16 mouse cellular contexts compared by ENCODE assay signal in the genomic region with DNA sequence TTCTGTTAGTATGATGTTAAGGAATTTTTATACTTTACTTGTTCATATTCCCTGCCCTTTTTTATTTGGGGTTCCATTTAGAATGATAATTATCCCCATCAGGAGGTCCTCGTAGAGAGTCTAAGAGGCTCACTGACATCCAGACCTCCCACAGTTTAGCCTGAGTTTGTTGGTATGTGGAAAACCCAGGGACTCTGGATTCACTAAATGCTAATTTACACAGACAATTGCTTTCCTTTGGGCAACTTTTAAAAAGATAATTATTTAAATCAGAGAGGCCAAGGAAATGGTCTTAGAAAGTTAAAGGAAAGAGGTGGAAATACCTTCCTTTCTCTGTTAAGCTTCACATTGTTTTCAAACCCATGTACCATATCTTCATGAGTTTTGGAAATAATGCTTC.
"Had no signal": no experiment of that assay in that cellular context is flagged by ENCODE, and none has a peak within 500 bp of the region (broad histone marks: within the 10 kb centered on the region; RNA-seq: fewer than 3 reads in every experiment).

No protein-coding gene starts in this region.

- H3K4me2 ChIP-seq: neural tube, embryonic 13.5 days; neural tube, embryonic 15.5 days; stomach, embryonic 15.5 days had no signal

- H3K4me3 ChIP-seq: neural tube, embryonic 13.5 days; neural tube, embryonic 15.5 days; stomach, embryonic 15.5 days had no signal

- H3K36me3 ChIP-seq: neural tube, embryonic 13.5 days; neural tube, embryonic 15.5 days; stomach, embryonic 15.5 days had no signal

- H3K27me3 ChIP-seq: neural tube, embryonic 13.5 days; neural tube, embryonic 15.5 days; stomach, embryonic 15.5 days had no signal

- H3K4me1 ChIP-seq: neural tube, embryonic 13.5 days; neural tube, embryonic 15.5 days; stomach, embryonic 15.5 days had no signal

- H3K27ac ChIP-seq: neural tube, embryonic 13.5 days; neural tube, embryonic 15.5 days; stomach, embryonic 15.5 days; stomach, postnatal 0 days had no signal

- H3K9ac ChIP-seq: neural tube, embryonic 13.5 days; neural tube, embryonic 15.5 days; stomach, embryonic 15.5 days had no signal

- H3K9me3 ChIP-seq: neural tube, embryonic 13.5 days; neural tube, embryonic 15.5 days; stomach, embryonic 15.5 days had no signal

- DNase-seq: retina, postnatal 1 day; right cerebral cortex, adult 18-20 months; right cerebral cortex, postnatal 14 days; right cerebral cortex, postnatal 25 days; right cerebral cortex, postnatal 4 days; spleen, adult 18-20 months; thymus, adult 18-20 months; thymus, adult 2 months; thymus, postnatal 14 days; thymus, postnatal 25 days; thymus, postnatal 36 days; thymus, postnatal 4 days had no signal
